Mouse (Mus musculus): ENCODE measurements around the gene Crebbp.
"Not testable (repeated sequence)": the region's sequence is repeated elsewhere in the genome, so short reads cannot be mapped to it uniquely, and the experiment has no call there.

Crebbp gene

GRCm38 (mm10) chr16:4213799-4214551, at the start of gene Crebbp:
TSS of gene Crebbp (minus strand) at chr16:4213997.
- peak; percentile 91 for DNase-seq

GRCm38 (mm10) chr16:4263486-4263885, 49.7 kb upstream of the Crebbp start:
- DNase-seq, result no peak

GRCm38 (mm10) chr16:4257546-4257945, 43.7 kb upstream of the Crebbp start:
- no peak for DNase-seq

- DNase-seq, result no peak
Observed at GRCm38 (mm10) chr16:4248791-4249190, 35.0 kb upstream of the Crebbp start.

GRCm38 (mm10) chr16:4245241-4245640, 31.4 kb upstream of the Crebbp start:
- DNase-seq, result not testable (repeated sequence)

- DNase-seq, result no peak
Observed at GRCm38 (mm10) chr16:4236131-4236530, 22.3 kb upstream of the Crebbp start.

GRCm38 (mm10) chr16:4235587-4235986, 21.8 kb upstream of the Crebbp start:
- DNase-seq, result no peak

- no peak for DNase-seq
Observed at GRCm38 (mm10) chr16:4225841-4226240, 12.0 kb upstream of the Crebbp start.

- DNase-seq, result no peak
Observed at GRCm38 (mm10) chr16:4214631-4215240, 939 bp upstream of the Crebbp start.

- peak; percentile 68 for DNase-seq
Observed at GRCm38 (mm10) chr16:4212963-4213798, 616 bp downstream of the Crebbp start.

- no peak for DNase-seq
Observed at GRCm38 (mm10) chr16:4212167-4212962, 1.4 kb downstream of the Crebbp start.

- DNase-seq, result no peak
Observed at GRCm38 (mm10) chr16:4210290-4210689, 3.5 kb downstream of the Crebbp start.

GRCm38 (mm10) chr16:4203592-4203991, 10.2 kb downstream of the Crebbp start:
- no peak for DNase-seq

- DNase-seq, result no peak
Observed at GRCm38 (mm10) chr16:4199995-4200394, 13.8 kb downstream of the Crebbp start.

- no peak for DNase-seq
Observed at GRCm38 (mm10) chr16:4199566-4199965, 14.2 kb downstream of the Crebbp start.

GRCm38 (mm10) chr16:4198004-4198403, 15.8 kb downstream of the Crebbp start:
- DNase-seq, result no peak

- DNase-seq, result no peak
Observed at GRCm38 (mm10) chr16:4190166-4190565, 23.6 kb downstream of the Crebbp start.

GRCm38 (mm10) chr16:4175134-4175533, 38.7 kb downstream of the Crebbp start:
- DNase-seq, result no peak

GRCm38 (mm10) chr16:4169530-4169929, 44.3 kb downstream of the Crebbp start:
- DNase-seq, result no peak

GRCm38 (mm10) chr16:4168476-4168875, 45.3 kb downstream of the Crebbp start:
- no peak for DNase-seq

- DNase-seq, result no peak
Observed at GRCm38 (mm10) chr16:4160898-4161247, 52.9 kb downstream of the Crebbp start.

- DNase-seq, result peak; percentile 75
Observed at GRCm38 (mm10) chr16:4160246-4160897, 53.4 kb downstream of the Crebbp start.
